Mouse (Mus musculus): ENCODE results near the gene Lrrc30. TPM values are rescaled to one million over a fixed set of nuclear protein-coding genes. Genes with fewer than 3 reads are reported as not detected.

The Lrrc30 gene
- not detected in 2 replicates for polyA plus RNA-seq (2016; fragmentation: Nextera tagmentation; extraction: Ambion mirVana)

DNA sequence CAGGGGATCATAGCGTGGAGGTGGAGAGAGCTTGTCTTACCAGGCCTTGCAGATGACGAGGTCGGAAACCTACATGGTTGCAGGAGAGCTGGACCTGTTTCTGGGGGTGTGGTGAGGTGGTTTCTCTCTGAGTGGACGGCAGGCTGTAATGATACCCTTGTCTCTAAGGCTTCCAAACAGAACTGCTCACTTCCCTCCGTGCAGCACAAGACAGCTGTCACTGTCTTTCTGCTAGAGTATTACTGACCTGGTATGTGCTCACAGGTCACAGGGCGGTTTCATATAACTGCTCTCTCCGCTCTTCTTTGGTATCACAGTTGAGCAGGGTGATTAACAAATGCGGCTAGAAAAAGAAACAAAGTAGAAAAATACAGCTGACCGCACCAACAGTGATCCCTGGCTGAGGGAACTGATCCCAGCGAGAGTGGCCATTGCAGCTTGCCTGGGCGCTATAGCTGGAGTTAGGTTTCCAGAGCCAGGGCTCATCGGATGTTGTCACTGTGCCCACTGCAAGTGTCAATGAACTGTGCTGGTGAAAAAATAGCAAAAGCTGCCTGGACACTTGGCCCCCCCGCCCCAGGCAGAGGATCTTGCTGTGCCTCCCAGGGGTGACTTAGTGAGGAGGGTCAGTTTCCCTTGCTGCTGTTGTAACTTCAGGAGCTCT, at the start of gene Lrrc30:
Gene Lrrc30, minus strand, starts transcription at position 48 of the 664 bp plus-strand sequence.
- Histone ChIP-seq H3K4me2 (replicated peaks) (no peak within 1 kb of the TSS), H3K27me3 (no peaks in the 10 kb centered on the region), H3K9ac (replicated peaks) (no peak within 1 kb of the TSS), H3K9me3 (no peaks in the 10 kb centered on the region), H3K36me3 (no peaks in the 10 kb centered on the region), H3K27ac (replicated peaks) (no peak within 1 kb of the TSS), H3K4me1 (0 out of 2 replicates have a peak, but pooled peaks cover 2% of the 10 kb centered on the region), H3K4me3 (no peak within 1 kb of the TSS)
- WGBS = 82% methylated on average over 13 of the region's 13 CpGs
- no peak for ATAC-seq (ENCODE audit: low FRiP score, low read depth)

DNA sequence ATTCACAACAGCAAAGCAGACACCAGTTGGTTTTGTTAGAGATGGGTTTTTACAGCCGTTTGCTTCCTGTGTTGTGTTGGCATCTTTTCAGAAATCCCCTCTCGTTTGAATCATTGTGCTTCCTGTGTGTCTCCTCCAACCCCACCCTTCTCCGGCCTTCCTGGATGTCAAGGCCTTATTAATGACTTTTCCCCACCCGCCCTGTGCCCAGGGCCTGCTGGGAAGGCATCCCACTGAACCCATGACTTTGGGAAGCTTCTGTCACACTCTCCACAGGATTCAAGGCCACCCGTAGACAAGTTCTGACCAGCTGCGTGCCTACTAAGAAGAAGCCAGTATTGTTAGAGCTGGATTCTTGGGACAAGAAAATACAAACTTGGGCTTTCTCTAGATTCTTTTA, 48.6 kb upstream of the Lrrc30 start:
- H3K9me3 ChIP-seq = no peaks in the 10 kb centered on the region
- 78% methylated on average over 6 of the region's 6 CpGs for WGBS
- H3K4me3 ChIP-seq = no peak overlapping the region
- H3K27me3 ChIP-seq = no peaks in the 10 kb centered on the region
- H3K4me1 ChIP-seq = no peaks in the 10 kb centered on the region
- no peak overlapping the region for H3K27ac ChIP-seq (replicated peaks)
- H3K9ac ChIP-seq (replicated peaks) = no peak overlapping the region
- no peak for ATAC-seq (ENCODE audit: low FRiP score, low read depth)
- no peak overlapping the region for H3K4me2 ChIP-seq (replicated peaks)
- H3K36me3 ChIP-seq = no peaks in the 10 kb centered on the region

DNA sequence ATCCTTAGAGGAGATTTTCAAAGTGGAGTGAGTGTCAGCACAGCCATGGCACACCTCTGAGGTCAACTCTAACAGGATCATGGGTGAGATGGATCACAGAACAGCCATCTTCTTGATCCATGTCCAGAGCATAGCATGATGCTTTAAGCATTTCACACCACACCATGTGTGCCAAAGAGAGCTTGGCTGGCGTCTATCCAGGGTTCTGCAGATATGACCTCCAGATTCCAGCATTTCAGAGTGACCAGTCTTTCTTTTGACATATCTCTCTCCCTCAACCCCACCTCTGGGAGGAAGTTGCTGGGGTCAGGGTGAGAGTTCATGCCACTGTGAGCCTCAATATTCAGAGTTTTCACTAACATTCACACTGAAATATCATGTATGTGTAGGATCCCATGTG, 46.1 kb upstream of the Lrrc30 start:
- Histone ChIP-seq H3K9ac (replicated peaks) (no peak overlapping the region), H3K27me3 (no peaks in the 10 kb centered on the region), H3K4me3 (no peak overlapping the region), H3K9me3 (no peaks in the 10 kb centered on the region), H3K27ac (replicated peaks) (no peak overlapping the region), H3K4me1 (no peaks in the 10 kb centered on the region), H3K36me3 (no peaks in the 10 kb centered on the region), H3K4me2 (replicated peaks) (no peak overlapping the region)
- no peak for ATAC-seq (ENCODE audit: low FRiP score, low read depth)
- whole genome bisulfite sequencing = 84% methylated on average over 1 of the region's 1 CpGs

DNA sequence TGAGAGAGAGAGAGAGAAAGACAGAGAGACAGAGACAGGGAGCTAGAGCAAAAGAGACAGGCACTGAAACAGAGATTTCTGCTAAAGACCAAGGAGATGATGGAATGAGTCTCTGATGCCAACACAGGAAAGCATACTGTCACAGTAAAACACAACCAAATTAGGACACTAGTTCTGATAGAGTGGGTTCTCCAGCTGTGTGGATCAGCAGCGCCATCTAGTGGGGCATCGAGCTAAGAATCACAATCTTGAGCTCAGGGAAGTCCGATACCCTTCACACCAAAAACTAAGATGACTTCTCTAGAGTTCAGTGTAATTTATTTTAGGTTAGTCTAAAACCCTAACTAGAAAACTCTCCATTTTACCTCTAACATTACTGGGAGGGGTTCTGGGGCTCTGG, 35.5 kb upstream of the Lrrc30 start:
- no peak overlapping the region for H3K27ac ChIP-seq (replicated peaks)
- H3K4me2 ChIP-seq (replicated peaks) = no peak overlapping the region
- no peak for ATAC-seq (ENCODE audit: low FRiP score, low read depth)
- no peaks in the 10 kb centered on the region for H3K36me3 ChIP-seq
- H3K9ac ChIP-seq (replicated peaks) = no peak overlapping the region
- no peaks in the 10 kb centered on the region for H3K9me3 ChIP-seq
- 18% methylated on average over 3 of the region's 3 CpGs for WGBS
- no peaks in the 10 kb centered on the region for H3K4me1 ChIP-seq
- H3K27me3 ChIP-seq = no peaks in the 10 kb centered on the region
- no peak overlapping the region for H3K4me3 ChIP-seq

DNA sequence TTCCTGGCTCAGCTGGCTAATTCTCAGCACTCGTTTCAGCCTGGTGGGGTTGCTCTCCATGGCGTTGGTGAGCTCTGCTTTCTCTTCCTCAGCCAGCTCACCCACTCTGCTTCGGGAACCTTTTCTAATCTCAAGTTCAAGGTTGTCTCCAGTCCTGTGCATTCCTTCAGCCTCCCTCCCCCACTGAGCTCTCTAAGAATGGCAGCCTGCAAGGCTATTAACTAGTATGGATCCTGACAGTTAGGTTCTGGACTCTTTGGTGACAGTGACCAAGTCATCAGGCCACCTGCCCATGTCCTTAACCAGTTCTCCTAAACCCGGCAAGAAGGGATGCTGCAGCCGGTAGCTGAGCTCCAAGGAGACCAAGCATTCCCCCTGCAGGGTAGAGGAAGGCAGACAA, 34.5 kb upstream of the Lrrc30 start:
- ATAC-seq (ENCODE audit: low FRiP score, low read depth) = no peak
- 70% methylated on average over 5 of the region's 5 CpGs for WGBS
- no peak overlapping the region for H3K27ac ChIP-seq (replicated peaks)

DNA sequence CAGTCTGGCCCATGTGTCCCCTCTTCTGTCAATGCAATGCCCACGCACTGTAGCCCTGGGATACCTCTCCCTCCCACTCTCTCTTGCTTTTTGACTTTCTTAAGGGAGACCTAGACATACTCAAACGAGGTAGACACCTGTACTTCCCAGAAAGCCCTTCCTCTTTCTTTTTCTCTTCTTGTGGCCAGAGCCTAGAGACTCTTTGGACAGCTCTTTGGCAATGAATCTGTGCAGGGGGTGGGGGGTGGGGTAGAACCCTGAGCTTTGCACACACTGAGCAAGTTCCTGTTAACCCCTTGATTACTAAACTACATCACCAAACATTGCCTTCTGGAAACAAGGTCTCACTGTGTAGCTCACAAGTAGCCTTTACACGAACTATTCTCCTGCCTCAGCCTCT, 31.8 kb upstream of the Lrrc30 start:
- no peak for ATAC-seq (ENCODE audit: low FRiP score, low read depth)
- H3K9ac ChIP-seq (replicated peaks) = no peak overlapping the region
- H3K4me3 ChIP-seq = no peak overlapping the region
- H3K4me1 ChIP-seq = no peaks in the 10 kb centered on the region
- H3K27ac ChIP-seq (replicated peaks) = no peak overlapping the region
- 74% methylated on average over 3 of the region's 3 CpGs for WGBS
- no peaks in the 10 kb centered on the region for H3K36me3 ChIP-seq
- H3K4me2 ChIP-seq (replicated peaks) = no peak overlapping the region
- no peaks in the 10 kb centered on the region for H3K9me3 ChIP-seq
- H3K27me3 ChIP-seq = no peaks in the 10 kb centered on the region

More for the DNA sequence above, 34.5 kb upstream of the Lrrc30 start:
- Histone ChIP-seq H3K9me3 (no peaks in the 10 kb centered on the region), H3K4me3 (no peak overlapping the region), H3K9ac (replicated peaks) (no peak overlapping the region), H3K4me2 (replicated peaks) (no peak overlapping the region), H3K36me3 (no peaks in the 10 kb centered on the region), H3K4me1 (no peaks in the 10 kb centered on the region), H3K27me3 (no peaks in the 10 kb centered on the region)

DNA sequence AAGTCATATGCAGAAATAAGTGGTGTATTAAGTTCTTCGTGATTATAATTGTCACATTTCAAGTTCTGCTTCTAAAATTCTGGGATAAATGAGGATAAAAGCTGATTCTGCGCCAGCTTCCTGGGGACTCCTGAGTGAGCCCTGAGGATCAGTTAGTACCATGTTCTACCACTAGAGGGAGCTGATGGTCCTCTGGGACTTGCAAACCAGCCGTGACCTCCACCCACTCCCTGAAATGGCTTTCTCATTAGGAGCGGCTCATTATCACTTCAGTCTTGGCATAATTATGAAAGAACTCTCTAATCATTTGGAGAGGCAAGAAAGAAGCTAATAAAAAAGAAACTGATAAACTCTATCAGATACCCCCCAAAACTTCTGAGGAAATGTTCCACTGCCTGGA, 19.0 kb upstream of the Lrrc30 start:
- ATAC-seq (ENCODE audit: low FRiP score, low read depth) = no peak
- H3K9ac ChIP-seq (replicated peaks) = no peak overlapping the region
- H3K4me1 ChIP-seq = no peaks in the 10 kb centered on the region
- no peak overlapping the region for H3K4me3 ChIP-seq
- H3K27me3 ChIP-seq = 0 out of 2 replicates have a peak, but pooled peaks cover 3% of the 10 kb centered on the region
- H3K36me3 ChIP-seq = no peaks in the 10 kb centered on the region
- no peak overlapping the region for H3K27ac ChIP-seq (replicated peaks)
- no peaks in the 10 kb centered on the region for H3K9me3 ChIP-seq
- WGBS = 25% methylated on average over 4 of the region's 4 CpGs
- no peak overlapping the region for H3K4me2 ChIP-seq (replicated peaks)

DNA sequence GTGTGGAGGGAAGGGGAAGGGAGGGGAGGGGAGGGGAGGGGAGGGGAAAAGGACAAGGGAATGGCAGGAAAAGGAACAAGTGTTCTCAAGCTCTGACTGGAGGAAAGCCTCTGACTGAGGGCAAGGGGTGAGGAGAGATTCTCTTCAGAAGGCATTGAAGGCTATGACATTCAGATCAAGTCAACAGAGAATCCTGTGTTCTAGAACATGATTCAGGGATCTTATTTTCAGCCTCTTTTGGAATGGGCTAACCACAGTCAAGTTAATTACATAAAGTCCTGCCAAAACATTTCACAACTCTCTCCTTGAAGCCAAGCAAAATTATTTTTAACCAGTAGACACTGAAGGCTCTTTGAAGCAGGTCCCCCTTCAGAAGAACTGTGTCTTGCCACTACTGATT, 9.1 kb upstream of the Lrrc30 start:
- Histone ChIP-seq H3K4me3 (no peak overlapping the region), H3K9me3 (peaks cover 5% of the 10 kb centered on the region; the same call in 1 of the 2 replicates), H3K4me1 (no peaks in the 10 kb centered on the region), H3K4me2 (replicated peaks) (no peak overlapping the region), H3K36me3 (no peaks in the 10 kb centered on the region), H3K27ac (replicated peaks) (no peak overlapping the region), H3K9ac (replicated peaks) (no peak overlapping the region), H3K27me3 (no peaks in the 10 kb centered on the region)
- ATAC-seq (ENCODE audit: low FRiP score, low read depth) = no peak

DNA sequence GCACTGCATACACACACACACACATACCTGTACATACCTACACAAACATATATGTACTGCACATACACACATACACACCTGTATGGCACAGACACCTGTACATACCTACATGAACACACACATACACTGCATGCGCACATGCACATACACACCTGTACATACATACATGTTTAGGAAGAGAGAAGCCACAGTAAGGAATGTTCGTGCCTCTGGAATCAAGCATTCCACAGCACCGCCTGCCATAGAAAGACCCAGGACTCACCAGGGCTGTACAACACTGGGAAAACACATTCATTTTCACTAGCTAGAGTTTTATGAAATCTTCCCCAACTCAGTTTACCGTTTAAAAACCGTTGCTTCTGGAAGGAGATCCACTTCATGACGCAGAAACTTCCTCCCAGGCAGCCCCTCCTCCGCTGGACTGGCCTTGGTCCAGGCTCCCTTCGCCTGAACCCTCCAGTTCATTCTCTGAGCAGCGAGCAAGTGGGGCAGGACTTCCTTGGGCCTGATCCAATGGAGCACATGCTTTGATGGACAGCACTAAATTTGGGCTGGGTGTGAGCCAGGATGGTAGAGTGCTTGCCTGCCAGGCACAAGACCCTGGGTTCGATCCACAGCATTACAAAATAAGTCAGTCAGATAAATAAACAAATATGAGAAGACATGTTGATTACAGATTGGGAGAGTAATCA, 5.7 kb upstream of the Lrrc30 start:
- no peak overlapping the region for H3K4me2 ChIP-seq (replicated peaks)
- H3K9me3 ChIP-seq = no peaks in the 10 kb centered on the region
- H3K4me1 ChIP-seq = no peaks in the 10 kb centered on the region
- no peak overlapping the region for H3K9ac ChIP-seq (replicated peaks)
- no peak for ATAC-seq (ENCODE audit: low FRiP score, low read depth)
- no peaks in the 10 kb centered on the region for H3K36me3 ChIP-seq
- H3K4me3 ChIP-seq = no peak overlapping the region
- WGBS = 94% methylated on average over 10 of the region's 10 CpGs
- no peak overlapping the region for H3K27ac ChIP-seq (replicated peaks)
- H3K27me3 ChIP-seq = no peaks in the 10 kb centered on the region

DNA sequence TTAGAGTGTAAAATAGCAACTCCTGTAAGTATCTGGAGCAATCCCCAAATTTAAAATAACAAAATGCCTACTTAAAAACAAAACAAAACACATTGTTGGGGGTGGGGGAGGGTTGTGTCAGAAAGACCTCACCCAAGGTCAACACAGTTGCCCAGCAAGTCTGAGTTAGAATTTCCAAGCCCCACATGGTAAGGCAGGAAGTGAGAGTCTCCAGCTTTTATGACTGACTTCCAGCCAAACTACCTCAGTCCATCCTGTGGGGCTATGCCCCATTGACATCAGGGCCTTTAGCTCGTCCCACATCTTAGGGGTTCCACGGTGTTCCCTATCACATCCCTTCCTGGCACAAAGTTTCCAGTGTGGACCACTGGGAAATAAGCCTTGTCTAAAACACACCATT, 4.4 kb upstream of the Lrrc30 start:
- no peaks in the 10 kb centered on the region for H3K27me3 ChIP-seq
- no peak for ATAC-seq (ENCODE audit: low FRiP score, low read depth)
- H3K9ac ChIP-seq (replicated peaks) = no peak overlapping the region
- no peaks in the 10 kb centered on the region for H3K9me3 ChIP-seq
- H3K27ac ChIP-seq (replicated peaks) = no peak overlapping the region
- no peak overlapping the region for H3K4me2 ChIP-seq (replicated peaks)
- no peaks in the 10 kb centered on the region for H3K4me1 ChIP-seq
- WGBS = 86% methylated on average over 2 of the region's 2 CpGs
- no peak overlapping the region for H3K4me3 ChIP-seq
- no peaks in the 10 kb centered on the region for H3K36me3 ChIP-seq

DNA sequence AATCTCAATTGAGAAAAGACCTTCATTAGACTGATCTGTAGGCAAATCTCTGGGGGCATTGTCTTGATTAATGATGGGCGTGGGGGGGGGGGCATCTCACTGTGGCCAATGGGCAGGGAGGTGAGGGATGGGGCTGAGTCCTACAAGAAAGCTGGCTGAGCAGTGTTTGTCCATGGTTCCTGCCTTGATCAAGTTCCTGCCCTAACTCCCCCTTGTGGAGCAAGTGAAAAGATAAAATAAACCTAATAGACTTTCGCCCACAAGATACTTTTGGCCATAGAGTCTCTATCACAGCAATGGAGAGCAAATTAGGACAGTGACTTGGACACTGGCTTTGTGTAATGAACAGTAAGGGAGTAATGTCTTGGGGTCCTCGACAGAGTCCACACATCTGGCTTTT, 3.8 kb upstream of the Lrrc30 start:
- no peak for ATAC-seq (ENCODE audit: low FRiP score, low read depth)
- Histone ChIP-seq H3K27me3 (no peaks in the 10 kb centered on the region), H3K27ac (replicated peaks) (no peak overlapping the region), H3K4me2 (replicated peaks) (no peak overlapping the region), H3K9ac (replicated peaks) (no peak overlapping the region), H3K4me3 (no peak overlapping the region), H3K36me3 (no peaks in the 10 kb centered on the region), H3K9me3 (no peaks in the 10 kb centered on the region), H3K4me1 (no peaks in the 10 kb centered on the region)
- WGBS = 71% methylated on average over 3 of the region's 3 CpGs

DNA sequence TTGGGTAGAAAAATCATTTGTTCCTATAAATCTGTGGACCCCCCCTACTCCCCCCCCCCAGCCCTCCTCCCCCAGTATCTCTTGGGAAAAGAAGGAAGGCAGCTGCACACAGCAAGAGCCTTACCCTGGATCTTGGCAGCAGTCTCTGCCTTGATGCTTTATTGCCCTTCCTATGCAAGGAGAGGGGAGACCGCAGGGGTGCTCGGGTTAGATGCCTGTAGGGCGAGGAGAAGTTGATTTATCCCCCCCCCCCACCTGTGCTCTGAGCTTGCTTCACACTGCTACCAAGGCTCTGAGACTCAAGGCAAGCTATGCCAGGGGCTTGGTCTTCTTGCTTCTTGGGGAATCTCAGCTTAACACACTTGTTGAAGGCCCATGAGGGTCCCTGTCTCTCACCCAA, 2.8 kb downstream of the Lrrc30 start:
- H3K9me3 ChIP-seq = no peaks in the 10 kb centered on the region
- 74% methylated on average over 3 of the region's 3 CpGs for WGBS
- no peaks in the 10 kb centered on the region for H3K36me3 ChIP-seq
- H3K4me3 ChIP-seq = no peak overlapping the region
- no peak overlapping the region for H3K4me2 ChIP-seq (replicated peaks)
- no peaks in the 10 kb centered on the region for H3K27me3 ChIP-seq
- ATAC-seq (ENCODE audit: low FRiP score, low read depth) = no peak
- 0 out of 2 replicates have a peak, but pooled peaks cover 2% of the 10 kb centered on the region for H3K4me1 ChIP-seq
- no peak overlapping the region for H3K9ac ChIP-seq (replicated peaks)
- no peak overlapping the region for H3K27ac ChIP-seq (replicated peaks)
